Mouse (Mus musculus): Measurements from ENCODE around the gene Fbxl17.

Gene Fbxl17

GRCm38 (mm10) chr17:63159196-63159595 lies 340.6 kb downstream of the Fbxl17 start:
- DNase-seq: no peak

DNA sequence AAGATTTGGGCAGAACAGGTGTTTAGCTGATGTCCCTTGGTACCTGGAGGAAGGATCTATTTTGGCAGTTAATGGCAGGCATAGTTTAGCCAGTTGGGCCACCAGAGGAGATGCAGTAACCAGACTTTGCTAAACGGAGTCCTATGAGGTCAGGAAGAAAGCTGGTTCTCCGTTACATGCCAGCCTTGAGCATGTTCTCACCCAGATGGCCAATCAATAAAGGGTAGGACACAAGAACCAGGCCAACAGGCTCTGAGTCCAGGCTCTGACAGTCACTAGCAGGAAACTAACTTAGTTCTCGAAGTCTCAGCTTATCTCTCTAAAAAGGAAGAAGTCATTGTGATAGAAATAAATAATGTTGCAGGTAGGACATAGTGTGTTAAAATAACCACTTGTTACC lies 341.4 kb downstream of the Fbxl17 start:
- DNase-seq: no peak

DNA sequence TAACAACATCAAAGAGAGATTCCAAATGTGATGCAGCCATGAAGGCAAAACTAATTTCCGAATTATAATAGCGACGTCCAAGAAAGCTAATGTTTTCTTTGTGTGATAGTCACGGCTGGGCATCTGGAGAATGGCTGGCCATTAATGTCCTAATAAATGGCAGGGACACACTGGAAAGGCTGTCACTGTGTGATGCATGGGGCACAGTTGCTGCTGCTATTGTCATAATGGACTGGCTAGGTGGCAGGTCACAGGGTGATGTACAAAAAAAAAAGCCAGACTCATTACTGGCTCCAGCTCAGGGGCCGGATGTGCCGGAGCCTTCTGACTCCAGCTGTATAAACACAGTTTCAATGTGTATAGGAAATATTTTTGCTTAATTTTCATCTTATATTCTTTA lies 341.9 kb downstream of the Fbxl17 start:
- no peak for DNase-seq

GRCm38 (mm10) chr17:63157019-63157418 lies 342.8 kb downstream of the Fbxl17 start:
- DNase-seq: no peak

GRCm38 (mm10) chr17:63146514-63146913 lies 353.3 kb downstream of the Fbxl17 start:
- no peak for DNase-seq

GRCm38 (mm10) chr17:63145751-63146491 lies 353.9 kb downstream of the Fbxl17 start:
- DNase-seq: no peak

GRCm38 (mm10) chr17:63145311-63145741 lies 354.5 kb downstream of the Fbxl17 start:
- no peak for DNase-seq

DNA sequence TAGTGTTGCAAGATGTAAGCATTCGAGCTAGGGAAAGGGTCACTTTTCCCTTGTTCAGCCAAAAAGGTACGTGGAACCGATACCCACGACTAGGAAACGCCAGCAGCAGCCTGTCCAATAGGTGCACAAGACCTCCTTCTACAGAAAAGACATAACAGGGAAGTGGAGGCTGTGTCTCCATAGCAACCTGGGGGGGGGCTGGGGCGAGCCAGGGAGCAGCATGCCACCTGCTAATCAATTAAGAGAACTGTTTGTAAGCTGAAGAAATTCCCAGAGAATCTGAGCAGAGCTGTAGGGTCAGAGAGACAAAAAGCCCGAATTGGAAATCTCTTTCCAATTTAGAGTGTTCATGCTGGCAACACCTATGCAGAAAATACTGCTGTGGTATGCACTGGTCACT lies 356.0 kb downstream of the Fbxl17 start:
- DNase-seq: no peak

- DNase-seq: peak; percentile 25
Measured at GRCm38 (mm10) chr17:63134805-63135204, 365.0 kb downstream of the Fbxl17 start.

DNA sequence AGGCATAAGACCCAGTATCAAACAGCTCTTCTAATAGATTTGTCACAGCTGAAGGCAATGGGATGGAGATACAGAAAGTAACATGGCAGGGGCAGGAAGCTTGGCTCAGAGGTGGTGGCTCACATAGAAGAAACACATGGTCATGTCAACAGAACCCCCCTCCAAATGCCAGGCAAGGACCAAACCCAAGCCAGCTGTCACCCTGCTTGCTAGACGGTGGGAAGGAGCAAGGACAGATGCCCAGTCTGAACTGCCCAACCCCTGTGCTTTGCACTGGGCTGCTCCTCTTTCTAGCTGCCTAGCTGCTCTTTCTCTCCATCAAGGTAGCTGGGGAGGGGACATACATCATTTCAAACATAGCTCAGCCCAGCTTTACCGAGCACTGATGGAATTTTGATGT lies 377.4 kb downstream of the Fbxl17 start:
- DNase-seq: no peak

DNA sequence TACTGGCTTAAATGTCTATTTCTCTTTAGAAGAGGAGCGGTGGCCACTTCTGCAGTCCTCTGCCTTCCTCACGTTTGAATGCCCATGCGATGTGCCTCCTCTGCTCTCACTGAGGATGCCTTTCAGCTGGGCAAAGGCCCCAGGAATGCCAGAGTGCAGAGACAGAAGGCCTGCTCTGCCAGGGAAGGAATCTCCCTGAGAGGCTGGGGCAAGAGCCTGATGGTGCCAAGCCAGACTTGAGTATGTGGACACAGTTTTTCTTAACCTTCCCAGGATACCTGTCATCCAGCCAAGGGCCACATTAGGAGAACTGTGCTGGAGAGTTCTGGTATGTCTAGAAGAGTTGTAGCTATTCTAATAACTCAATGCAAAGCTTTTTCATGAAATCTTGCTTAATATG lies 380.1 kb downstream of the Fbxl17 start:
- peak; percentile 74 for DNase-seq

GRCm38 (mm10) chr17:63119077-63119476 lies 380.7 kb downstream of the Fbxl17 start:
- peak; percentile 36 for DNase-seq

- no peak for DNase-seq
Measured at GRCm38 (mm10) chr17:63117130-63117529, 382.7 kb downstream of the Fbxl17 start.

- DNase-seq: no peak
Measured at GRCm38 (mm10) chr17:63114399-63115085, 385.3 kb downstream of the Fbxl17 start.

DNA sequence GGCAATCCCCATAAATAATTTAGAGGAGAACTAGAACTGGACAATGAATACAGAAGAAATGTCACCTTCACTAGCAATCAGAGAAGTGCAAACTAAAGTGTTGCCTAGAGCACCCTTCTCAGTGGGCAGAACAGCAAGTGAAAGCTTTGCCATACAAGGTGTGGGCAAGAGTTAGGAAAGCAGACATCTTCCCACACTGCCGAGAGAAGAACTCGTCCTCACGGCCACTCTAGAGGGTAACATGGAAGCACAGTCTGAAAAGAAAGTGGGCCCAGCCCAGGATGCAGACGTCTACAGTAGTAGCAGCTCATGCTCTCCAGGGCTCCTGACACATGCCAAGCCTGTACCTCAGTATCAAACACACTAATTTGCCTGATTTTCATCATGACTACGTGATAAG lies 387.0 kb downstream of the Fbxl17 start:
- no peak for DNase-seq

- DNase-seq: no peak
Measured at GRCm38 (mm10) chr17:63110994-63111393, 388.8 kb downstream of the Fbxl17 start.

GRCm38 (mm10) chr17:63110211-63110755 lies 389.5 kb downstream of the Fbxl17 start:
- no peak for DNase-seq

DNA sequence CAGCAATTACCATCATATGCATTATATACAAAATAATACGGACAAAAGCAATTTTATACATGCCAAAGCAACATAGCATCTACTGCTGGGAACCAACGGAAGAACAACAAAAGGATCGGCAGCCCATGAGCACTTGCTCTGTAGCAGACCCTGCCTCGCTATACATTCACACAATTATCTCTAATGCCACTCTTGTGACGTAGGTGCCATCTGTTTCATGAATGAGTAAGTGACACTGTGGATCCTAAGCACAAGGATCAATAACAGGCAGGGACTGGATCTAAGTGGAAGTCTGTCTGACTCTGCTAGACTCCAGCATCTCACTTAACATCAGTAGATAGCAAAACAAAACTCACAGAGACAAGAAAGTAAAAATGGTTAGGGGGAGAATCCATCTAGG lies 391.8 kb downstream of the Fbxl17 start:
- DNase-seq: no peak

- DNase-seq: no peak
Measured at GRCm38 (mm10) chr17:63107515-63107914, 392.3 kb downstream of the Fbxl17 start.

- no peak for DNase-seq
Measured at GRCm38 (mm10) chr17:63095553-63095952, 404.3 kb downstream of the Fbxl17 start.

- DNase-seq: no peak
Measured at GRCm38 (mm10) chr17:63095017-63095416, 404.8 kb downstream of the Fbxl17 start.

DNA sequence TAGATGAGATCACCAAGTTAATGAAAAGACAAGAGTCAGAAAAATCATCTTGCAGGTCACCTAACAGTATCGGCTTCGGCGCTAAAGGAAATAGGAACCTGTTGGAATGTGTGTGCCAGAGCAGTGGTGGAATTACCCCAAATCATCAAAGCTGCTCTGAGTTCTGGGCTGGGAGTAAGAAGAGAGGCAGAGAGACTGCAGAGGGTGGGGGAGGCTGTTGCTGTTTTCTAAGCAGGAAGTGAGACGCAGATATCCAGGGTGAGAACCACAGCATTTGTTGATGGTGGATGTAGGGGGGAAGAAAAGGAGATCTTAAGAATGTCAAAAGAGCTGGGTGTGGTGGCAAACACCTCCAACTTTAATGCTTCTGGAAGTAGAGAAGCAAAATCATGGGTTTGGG lies 406.6 kb downstream of the Fbxl17 start:
- DNase-seq: no peak

DNA sequence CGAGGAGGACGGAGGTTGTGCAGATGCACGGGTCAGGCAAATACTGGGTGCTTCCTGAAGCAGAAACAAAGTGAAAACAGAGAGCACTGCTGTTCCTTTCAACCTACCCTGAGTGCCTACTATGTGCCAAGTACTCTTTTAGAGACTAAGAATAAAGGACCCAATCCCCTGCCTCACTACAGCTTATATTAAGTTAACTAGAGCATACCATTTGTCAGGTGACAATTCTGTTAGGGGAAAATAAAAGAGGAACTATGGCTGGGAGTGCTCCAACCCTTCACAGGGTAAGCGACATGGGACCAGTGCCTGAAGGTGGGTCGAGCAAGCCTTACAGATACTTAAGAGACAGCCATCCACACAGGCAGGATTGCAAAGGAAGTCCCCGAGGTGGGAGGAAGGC lies 407.0 kb downstream of the Fbxl17 start:
- DNase-seq: no peak

- no peak for DNase-seq
Measured at GRCm38 (mm10) chr17:63090112-63090511, 409.7 kb downstream of the Fbxl17 start.

Measured in lung, postnatal 36 days (tissue).